Mouse (Mus musculus) v-Abl transformed pro-B cells (cell line): ENCODE measurements around the gene Ctsll3.

Experiments used
- in situ Hi-C, 2 experiments: fragments of 400-800 bp; cut with MboI; formaldehyde crosslinking; loops; one replicate each; pipeline ENCODE4 v1.15.1; 2025; ENCODE audit not compliant: unreplicated experiment in 2 of 2

Ctsll3 gene

DNA sequence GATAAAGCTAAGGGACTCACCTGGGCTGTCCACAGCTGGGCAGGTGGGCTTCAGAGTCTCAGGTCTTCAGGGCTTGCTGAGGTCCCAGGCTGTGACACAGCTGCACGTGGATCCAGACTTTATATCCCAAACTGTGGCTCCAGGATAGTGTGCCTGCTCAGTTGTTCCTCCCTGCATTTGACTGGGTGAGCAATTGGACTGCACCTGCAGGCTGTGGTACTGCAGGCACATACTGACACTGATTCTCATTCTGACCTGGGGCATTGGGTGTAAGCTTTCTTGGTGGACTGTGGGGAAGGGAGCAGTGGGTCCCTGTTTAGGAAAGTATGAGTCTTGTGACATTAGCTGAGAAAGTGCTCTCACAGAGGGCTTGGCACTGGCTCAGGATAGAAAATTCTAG, at the start of gene Ctsll3:
TSS of gene Ctsll3 (minus strand) at position 101 of the 400 bp plus-strand sequence.
- in situ Hi-C loops, result no loop called here

DNA sequence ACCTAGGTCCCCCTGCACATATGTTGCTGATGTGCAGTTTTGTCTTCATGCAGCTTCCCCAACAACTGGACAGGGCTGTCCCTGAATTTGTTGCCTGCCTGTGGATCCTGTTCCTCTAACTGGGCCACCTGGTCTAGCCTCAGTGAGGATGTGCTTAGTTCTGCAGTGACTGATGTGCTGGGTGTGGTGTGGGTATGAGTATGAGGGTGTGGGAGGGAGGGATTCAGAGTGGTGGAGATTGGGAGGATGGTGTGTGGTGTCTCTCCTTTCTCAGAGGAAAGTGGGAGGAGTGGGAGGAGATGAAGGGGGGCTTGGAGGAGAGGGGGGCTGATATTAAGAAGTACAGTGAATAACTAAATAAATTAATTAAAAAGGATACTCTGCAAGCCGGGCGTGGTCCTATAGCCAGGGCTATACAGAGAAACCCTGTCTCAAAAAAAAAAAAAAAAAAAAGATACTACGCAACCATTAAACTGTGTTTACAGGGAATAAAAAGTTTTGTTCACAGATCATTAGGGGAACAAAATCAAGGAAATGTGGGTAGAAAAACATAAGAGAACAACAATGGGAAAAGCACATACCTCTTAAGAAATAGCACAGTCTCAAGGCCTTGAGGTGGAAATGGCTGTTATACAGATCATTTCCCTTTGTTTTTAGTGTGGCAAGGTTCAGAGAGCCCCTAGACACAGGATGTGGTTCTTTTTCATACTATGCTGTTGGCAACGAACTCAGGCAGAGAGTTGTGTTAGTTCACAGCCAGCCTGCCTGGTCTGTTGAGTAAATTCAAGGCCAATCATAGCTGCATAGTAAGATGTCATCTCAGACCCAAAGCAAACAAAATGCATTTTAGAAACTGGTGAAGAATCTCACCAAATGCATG, 45.8 kb upstream of the Ctsll3 start:
- in situ Hi-C loops, result no loop called here

- in situ Hi-C loops, result no loop called here
Observed at GRCm38 (mm10) chr13:60843153-60843552, 40.5 kb upstream of the Ctsll3 start.

GRCm38 (mm10) chr13:60842703-60843102, 40.1 kb upstream of the Ctsll3 start:
- in situ Hi-C loops, result no loop called here

GRCm38 (mm10) chr13:60839353-60839902, 36.8 kb upstream of the Ctsll3 start:
- in situ Hi-C loops, result no loop called here

DNA sequence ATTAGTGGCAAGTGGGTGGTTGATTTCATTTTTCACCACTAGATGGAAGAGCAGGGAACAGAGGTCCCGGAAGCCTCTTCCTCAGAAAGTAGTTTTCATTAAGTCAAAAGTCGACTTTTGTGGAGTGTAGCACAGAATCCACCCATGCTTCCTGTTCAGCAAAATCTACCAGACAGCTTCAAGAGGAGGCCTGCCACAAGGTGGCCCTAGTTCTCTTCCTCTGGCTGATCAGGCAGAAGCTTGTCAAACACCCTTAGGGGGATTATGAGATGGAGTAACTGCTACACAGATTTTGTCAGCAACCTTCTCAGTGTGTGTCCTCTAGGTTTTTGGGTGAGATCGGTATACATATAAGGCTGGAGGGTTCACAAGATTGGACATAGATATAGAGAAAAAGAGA, 23.4 kb upstream of the Ctsll3 start:
- in situ Hi-C loops, result loop anchor here (5.0 to 10.0 kb wide), 2 partner anchors 416 to 419 kb away; no protein-coding TSS in a partner anchor

- in situ Hi-C loops, result loop anchor here in 1 of 2 experiments (10.0 kb wide), 1 partner anchor 424 kb away; no protein-coding TSS in a partner anchor
Observed at GRCm38 (mm10) chr13:60820486-60821175, 18.0 kb upstream of the Ctsll3 start.

DNA sequence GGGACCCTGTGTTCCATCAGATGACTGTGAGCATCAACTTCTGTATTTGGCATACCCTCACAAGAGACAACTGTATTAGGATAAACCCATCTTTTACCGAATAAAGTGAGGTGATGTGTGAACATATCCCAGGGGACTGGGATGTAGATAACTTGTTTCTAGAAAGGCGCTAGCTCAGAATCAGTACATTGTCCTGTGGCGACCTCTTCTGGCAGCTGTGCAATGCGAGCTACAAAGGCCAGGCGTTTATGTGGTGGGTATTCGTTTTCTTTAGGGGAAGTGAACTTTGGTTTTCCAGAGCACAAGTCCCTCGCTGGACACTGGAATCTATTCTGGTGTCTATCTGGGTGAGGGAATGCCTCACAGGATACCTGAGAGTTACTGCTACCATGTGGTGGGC, 16.8 kb upstream of the Ctsll3 start:
- in situ Hi-C loops, result no loop called here

DNA sequence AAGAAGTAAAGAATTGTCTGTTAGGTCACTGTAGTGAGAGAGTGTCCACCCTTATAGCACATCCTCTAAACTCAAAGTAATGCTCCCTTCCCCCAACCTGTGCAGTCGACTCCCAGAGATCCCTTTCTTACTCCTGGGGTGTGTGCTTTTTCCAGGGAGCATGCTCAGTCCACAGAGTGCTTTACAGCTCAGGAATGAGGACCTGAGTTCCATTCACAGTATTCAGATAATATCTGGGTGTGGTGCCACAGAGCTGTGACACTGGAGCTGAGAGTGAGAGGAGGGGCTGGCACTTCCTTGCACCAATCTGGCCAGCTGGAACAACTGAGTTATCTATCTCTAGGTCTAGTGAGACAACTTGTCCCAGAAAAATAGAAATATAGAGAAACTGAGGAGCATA, 11.1 kb upstream of the Ctsll3 start:
- in situ Hi-C loops, result no loop called here

DNA sequence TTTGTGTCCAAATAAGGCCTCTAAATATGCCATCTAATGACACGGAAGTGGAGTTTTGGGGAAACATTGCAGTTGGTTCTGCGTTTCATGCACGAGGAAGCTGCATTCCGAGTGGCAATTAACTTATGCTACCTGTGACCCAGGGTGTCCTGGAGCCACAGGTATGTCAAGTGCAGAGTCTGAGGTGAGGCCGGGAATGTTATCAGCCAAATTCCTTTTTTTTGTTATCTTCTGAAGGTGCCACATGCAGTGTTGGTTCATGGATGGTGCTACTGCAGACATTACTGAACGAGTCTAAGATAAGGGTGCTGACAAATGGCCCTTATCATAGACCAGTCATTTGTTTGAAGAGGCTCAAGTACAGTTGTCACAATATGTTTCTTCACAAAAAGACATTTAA, 10.1 kb upstream of the Ctsll3 start:
- in situ Hi-C loops, result no loop called here

DNA sequence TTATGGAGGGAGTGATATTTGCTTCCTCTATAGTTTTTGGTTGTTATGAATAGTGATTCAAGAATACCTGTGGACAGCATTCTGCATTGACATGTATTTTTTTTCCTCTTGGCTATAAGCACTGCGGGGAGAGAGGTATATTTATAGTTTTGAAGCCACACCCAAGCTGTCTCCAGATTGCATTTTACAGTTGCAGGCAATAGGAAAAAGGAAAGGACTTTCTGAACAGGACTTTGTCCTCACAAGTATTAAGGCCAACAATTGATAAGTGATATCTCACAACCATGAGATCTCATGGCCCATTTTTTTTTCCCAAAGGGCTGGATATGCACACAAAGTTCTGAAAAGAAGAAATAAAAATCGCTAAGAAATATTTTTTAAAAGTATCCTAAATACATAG, 7.0 kb upstream of the Ctsll3 start:
- in situ Hi-C loops, result no loop called here

GRCm38 (mm10) chr13:60789466-60789865, 13.2 kb downstream of the Ctsll3 start:
- in situ Hi-C loops, result loop anchor here in 1 of 2 experiments (10.0 kb wide), 1 partner anchor 65 kb away; no protein-coding TSS in a partner anchor

- in situ Hi-C loops, result loop anchor here in 1 of 2 experiments (10.0 kb wide), 1 partner anchor 61 kb away; no protein-coding TSS in a partner anchor
Observed at GRCm38 (mm10) chr13:60786264-60786663, 16.4 kb downstream of the Ctsll3 start, which contains the start of gene BC051665. Gene BC051665, minus strand, starts transcription at chr13:60786364.

DNA sequence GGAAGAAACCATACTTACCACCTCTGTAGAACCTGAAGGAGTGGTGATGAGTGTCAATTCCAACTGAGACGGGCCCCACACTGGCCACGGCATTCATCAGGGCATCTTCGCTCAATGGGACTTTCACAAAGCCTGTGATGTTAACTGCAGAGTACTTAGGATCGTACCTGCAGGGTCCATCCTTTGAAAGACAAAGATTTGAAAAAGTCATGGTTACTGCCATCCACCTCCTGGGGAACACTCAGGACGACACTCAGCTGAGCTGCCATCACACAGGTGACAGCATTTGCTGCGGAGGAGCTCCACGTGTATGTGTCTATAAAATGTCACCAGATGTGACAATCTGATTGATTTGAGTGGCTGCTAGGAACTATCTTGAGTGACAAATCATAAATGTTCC, 19.3 kb downstream of the Ctsll3 start:
- in situ Hi-C loops, result loop anchor here in 1 of 2 experiments (10.0 kb wide), 1 partner anchor 58 kb away; no protein-coding TSS in a partner anchor

DNA sequence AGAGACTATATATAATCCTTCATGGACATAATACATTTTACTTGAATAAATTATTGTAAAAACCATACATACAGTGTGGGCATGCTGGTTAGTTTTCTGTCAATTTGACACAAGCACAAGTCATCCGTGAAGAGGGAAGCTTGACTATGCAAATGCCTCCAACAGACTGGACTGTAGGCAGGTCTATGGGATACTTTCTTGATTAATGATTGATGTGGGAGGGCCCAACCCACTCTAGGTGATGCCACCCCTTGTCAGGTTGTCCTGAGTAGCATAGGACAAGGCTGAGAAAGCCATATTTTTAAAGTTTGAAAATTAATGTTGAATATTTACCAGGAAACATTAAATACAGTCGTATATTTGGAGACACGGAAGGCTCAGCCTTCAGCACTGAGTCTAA, 22.1 kb downstream of the Ctsll3 start:
- in situ Hi-C loops, result loop anchor here in 1 of 2 experiments (10.0 kb wide), 1 partner anchor 56 kb away; no protein-coding TSS in a partner anchor

DNA sequence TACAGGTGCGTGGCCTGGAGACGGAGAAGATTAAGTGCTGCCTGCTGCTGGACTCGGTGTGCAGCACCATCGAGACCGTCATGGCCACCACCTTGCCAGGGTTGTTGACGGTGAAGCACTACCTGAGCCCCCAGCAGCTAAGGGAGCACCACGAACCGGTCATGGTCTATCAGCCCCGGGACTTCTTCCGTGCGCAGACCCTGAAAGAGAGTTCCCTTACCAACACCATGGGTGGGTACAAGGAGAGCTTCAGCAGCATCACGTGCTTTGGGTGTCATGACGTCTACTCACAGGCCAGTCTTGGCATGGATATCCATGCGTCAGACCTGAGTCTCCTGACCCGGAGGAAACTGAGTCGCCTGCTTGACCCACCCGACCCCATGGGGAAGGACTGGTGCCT, 41.5 kb downstream of the Ctsll3 start:
- in situ Hi-C loops, result no loop called here

- in situ Hi-C loops, result no loop called here
Observed at GRCm38 (mm10) chr13:60760392-60760791, 42.3 kb downstream of the Ctsll3 start.

DNA sequence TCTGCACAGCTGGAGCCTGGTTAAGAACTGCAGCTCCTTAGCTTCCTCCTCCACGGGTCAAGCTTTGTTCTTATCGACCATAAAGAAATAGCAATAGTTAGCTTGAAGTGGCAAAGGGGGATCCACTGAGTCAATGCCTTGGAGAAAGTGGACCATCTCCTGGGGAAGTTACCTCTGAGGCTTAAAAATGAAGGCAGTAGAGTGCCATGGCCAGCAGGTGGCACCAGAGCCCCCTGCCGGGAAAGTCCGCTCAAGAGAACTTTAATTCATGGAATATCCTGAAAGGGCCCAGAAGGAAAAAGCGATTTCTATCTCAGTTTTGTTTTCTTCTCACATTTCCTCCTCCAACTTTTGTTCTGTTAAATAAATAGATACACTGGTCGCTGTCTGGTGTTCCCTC, 43.5 kb downstream of the Ctsll3 start:
- in situ Hi-C loops, result no loop called here

GRCm38 (mm10) chr13:60757292-60757691, 45.4 kb downstream of the Ctsll3 start:
- in situ Hi-C loops, result no loop called here

DNA sequence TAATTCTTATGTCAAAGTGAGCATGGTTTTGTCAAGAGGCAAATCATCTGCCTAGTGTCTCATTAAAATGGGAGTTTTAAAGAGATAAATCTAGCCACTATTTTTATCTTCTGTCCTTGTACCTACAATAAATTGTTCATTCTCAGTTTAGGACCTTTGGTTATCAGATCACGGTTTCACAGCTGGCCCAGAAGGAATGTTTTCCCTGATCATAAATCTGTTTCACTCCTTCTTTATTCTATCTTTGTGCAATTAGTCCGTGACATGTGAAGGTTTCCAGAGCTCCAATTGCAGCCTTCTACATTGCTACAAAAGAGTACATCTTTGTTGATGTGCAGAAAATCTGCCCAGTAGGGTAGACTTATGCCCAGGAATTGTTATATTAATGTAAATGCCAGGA, 47.4 kb downstream of the Ctsll3 start:
- in situ Hi-C loops, result no loop called here

DNA sequence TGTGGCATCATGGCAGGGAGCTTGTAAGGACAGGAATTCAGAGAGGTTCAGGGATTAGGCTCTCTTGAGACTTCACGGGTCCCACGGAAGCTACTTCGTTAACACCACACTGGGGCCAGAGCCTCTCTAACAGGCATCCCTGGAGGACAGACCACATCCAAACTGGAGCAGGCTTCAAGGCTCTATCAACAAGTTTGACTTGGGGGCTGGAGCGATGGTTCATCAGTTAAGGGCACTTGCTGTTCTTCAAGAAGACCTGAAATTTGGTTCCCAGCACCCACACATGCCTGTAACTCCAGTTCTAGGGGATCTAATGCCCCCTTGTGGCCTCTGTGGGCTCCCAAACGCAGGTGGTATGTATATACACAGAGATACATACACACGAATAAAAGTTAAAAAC, 49.4 kb downstream of the Ctsll3 start:
- in situ Hi-C loops, result no loop called here
